Mouse (Mus musculus) liver, adult (tissue): ENCODE results near the gene Trpt1.
A peak's percentile ranks its signal among the peaks of the same experiment; 100 is the strongest.

Experiments
- GATA4 ChIP-seq: IDR thresholded peaks from 2 replicates; pipeline ENCODE4 v1.6.1; 2014; ENCODE audit warnings: mild to moderate bottlenecking, low read length; ENCODE audit not compliant: insufficient replicate concordance

The Trpt1 gene

GRCm38 (mm10) chr19:6970460-6971085 is 25.4 kb upstream of the Trpt1 start:
- no peak for TF ChIP-seq GATA4

GRCm38 (mm10) chr19:6971644-6972043 is 24.3 kb upstream of the Trpt1 start:
- TF ChIP-seq GATA4, result no peak

GRCm38 (mm10) chr19:6972247-6972917 is 23.5 kb upstream of the Trpt1 start:
- TF ChIP-seq GATA4, result no peak

- TF ChIP-seq GATA4, result no peak
These were observed 22.2 kb upstream of the Trpt1 start for GRCm38 (mm10) chr19:6973581-6974190.

GRCm38 (mm10) chr19:6974211-6975205 is 21.4 kb upstream of the Trpt1 start, which contains the start of gene Ppp1r14b:
Gene Ppp1r14b, plus strand, starts transcription at chr19:6974968.
- no peak for TF ChIP-seq GATA4

- no peak for TF ChIP-seq GATA4
These were observed 20.1 kb upstream of the Trpt1 start, which contains the start of gene Plcb3 for GRCm38 (mm10) chr19:6975537-6976521. Gene Plcb3, minus strand, starts transcription at chr19:6976470.

- no peak for TF ChIP-seq GATA4
These were observed 17.9 kb upstream of the Trpt1 start for GRCm38 (mm10) chr19:6977759-6978638.

- no peak for TF ChIP-seq GATA4
These were observed 17.3 kb upstream of the Trpt1 start for GRCm38 (mm10) chr19:6978639-6978974.

- TF ChIP-seq GATA4, result no peak
These were observed 16.9 kb upstream of the Trpt1 start for GRCm38 (mm10) chr19:6979001-6979479.

GRCm38 (mm10) chr19:6979486-6980380 is 16.2 kb upstream of the Trpt1 start:
- TF ChIP-seq GATA4, result 0 out of 2 replicates have a peak, but pooled peaks have one; percentile 4

- TF ChIP-seq GATA4, result 0 out of 2 replicates have a peak, but pooled peaks have one; percentile 0
These were observed 15.4 kb upstream of the Trpt1 start, which contains the start of gene Fkbp2 for GRCm38 (mm10) chr19:6980381-6981093. Gene Fkbp2, minus strand, starts transcription at chr19:6980501.
